Mouse (Mus musculus) heart, adult 2 months (tissue): ENCODE data around the gene Shroom4.

Experiments
- CTCF ChIP-seq: fragments of 200-600 bp; IDR thresholded peaks from 2 replicates; pipeline ENCODE4 v1.8.1; 2022; ENCODE audit warnings: antibody characterized with exemption, mild to moderate bottlenecking, moderate library complexity
- EP300 ChIP-seq: fragments of 200-500 bp; IDR thresholded peaks from 2 replicates; pipeline ENCODE4 v1.6.1; 2011; ENCODE audit warnings: low read depth, low read length, control low read depth; ENCODE audit not compliant: insufficient read depth
- POLR2A ChIP-seq: fragments of 200-500 bp; IDR thresholded peaks from 2 replicates; pipeline ENCODE4 v1.6.1; 2011; ENCODE audit warnings: mild to moderate bottlenecking, low read depth, low read length, control low read depth; ENCODE audit not compliant: insufficient read depth

- no peak for TF ChIP-seq CTCF
- no peak for TF ChIP-seq POLR2A
- TF ChIP-seq EP300 = no peak
Measured at GRCm38 (mm10) chrX:6399626-6400397, at the start of gene Shroom4.
